ENCODE assay signal across 15 mouse cellular contexts in genomic region chr9:83370907-83371306, GRCm38 (mm10).
DNase-seq lines count a peak whose midpoint lies in the region; ATAC-seq lines count a peak whose summit lies in the region.
"Had no signal": no experiment of that assay in that cellular context is flagged by ENCODE, and none has a peak within 500 bp of the region (broad histone marks: within the 10 kb centered on the region; RNA-seq: fewer than 3 reads in every experiment).

No protein-coding gene starts in this region.

- no peaks in the 10 kb centered on the region for H3K27me3 ChIP-seq in embryonic facial prominence, embryonic 14.5 days (replicated peaks; ENCODE audit: control insufficient read depth, insufficient read depth, low read length)
- H3K27me3 ChIP-seq: forebrain, embryonic 12.5 days; neural tube, embryonic 13.5 days had no signal

- no peaks in the 10 kb centered on the region for H3K9me3 ChIP-seq in embryonic facial prominence, embryonic 14.5 days (ENCODE audit: control insufficient read depth, low read length)
- H3K9me3 ChIP-seq: forebrain, embryonic 12.5 days; neural tube, embryonic 13.5 days had no signal

- ATAC-seq in embryonic facial prominence, embryonic 14.5 days (ENCODE audit: low read depth): 0 out of 2 replicates have a peak, but pooled peaks have one; percentile 41

- no peaks in the 10 kb centered on the region for H3K4me1 ChIP-seq in embryonic facial prominence, embryonic 14.5 days (ENCODE audit: control insufficient read depth, insufficient read depth, low read length)
- H3K4me1 ChIP-seq: forebrain, embryonic 12.5 days; neural tube, embryonic 13.5 days had no signal

- H3K4me2 ChIP-seq in embryonic facial prominence, embryonic 14.5 days (ENCODE audit: low read depth, low read length): no peak overlapping the region
- H3K4me2 ChIP-seq: forebrain, embryonic 12.5 days; neural tube, embryonic 13.5 days had no signal

- H3K36me3 ChIP-seq in embryonic facial prominence, embryonic 14.5 days (ENCODE audit: control insufficient read depth, insufficient read depth, low read length): no peaks in the 10 kb centered on the region
- H3K36me3 ChIP-seq: forebrain, embryonic 12.5 days; neural tube, embryonic 13.5 days had no signal

- whole genome bisulfite sequencing in embryonic facial prominence, embryonic 14.5 days: 21% methylated on average over 1 of the region's 1 CpGs

- no peak overlapping the region for H3K4me3 ChIP-seq in embryonic facial prominence, embryonic 14.5 days (ENCODE audit: low read depth, low read length)
- H3K4me3 ChIP-seq: forebrain, embryonic 12.5 days; neural tube, embryonic 13.5 days had no signal

- H3K27ac ChIP-seq in embryonic facial prominence, embryonic 14.5 days (replicated peaks; ENCODE audit: low read depth, low read length): no peak overlapping the region
- H3K27ac ChIP-seq: forebrain, embryonic 12.5 days; neural tube, embryonic 13.5 days had no signal

- peak; percentile 14 for DNase-seq in cerebellum, adult 9-10 months
- DNase-seq in cerebellum, postnatal 36 days: no peak
- peak; percentile 69 for DNase-seq in kidney, adult 9 months
- DNase-seq in kidney, postnatal 10 days: no peak
- peak; percentile 47 for DNase-seq in 3T3-L1 (ENCODE audit: low read depth, low spot score)
- peak; percentile 82 for DNase-seq in embryonic facial prominence, embryonic 14.5 days (ENCODE audit: low spot score)
- DNase-seq in urinary bladder, adult 18-20 months (ENCODE audit: low spot score in 2 of 2): no peak
- DNase-seq in B cell, adult 2 months: no peak
- DNase-seq: adrenal gland, postnatal 36 days; layer of hippocampus, adult 9-11 months; liver; right cerebral cortex, postnatal 4 days; thymus, adult 18-20 months had no signal

- no peak overlapping the region for H3K9ac ChIP-seq in embryonic facial prominence, embryonic 14.5 days (ENCODE audit: low read depth, low read length)
- H3K9ac ChIP-seq: forebrain, embryonic 12.5 days; neural tube, embryonic 13.5 days had no signal

Comparison
In these comparisons a context has a peak if more than half of its experiments do, and no peak if none do; other contexts are left out.
1. DNase-seq: peak in cerebellum, adult 9-10 months (single experiment), kidney, adult 9 months (single experiment), 3T3-L1 (single experiment) and embryonic facial prominence, embryonic 14.5 days (single experiment); none in cerebellum, postnatal 36 days (0 of 2), kidney, postnatal 10 days (single experiment), urinary bladder, adult 18-20 months (0 of 2) and B cell, adult 2 months (0 of 2).